Mouse (Mus musculus): ENCODE measurements around the gene Pitpnb. TPM values are rescaled to one million over a fixed set of nuclear protein-coding genes. Genes with fewer than 3 reads are reported as not detected.

The Pitpnb gene
- polyA plus RNA-seq, 1 experiment from 2014 or later = 107 TPM

DNA sequence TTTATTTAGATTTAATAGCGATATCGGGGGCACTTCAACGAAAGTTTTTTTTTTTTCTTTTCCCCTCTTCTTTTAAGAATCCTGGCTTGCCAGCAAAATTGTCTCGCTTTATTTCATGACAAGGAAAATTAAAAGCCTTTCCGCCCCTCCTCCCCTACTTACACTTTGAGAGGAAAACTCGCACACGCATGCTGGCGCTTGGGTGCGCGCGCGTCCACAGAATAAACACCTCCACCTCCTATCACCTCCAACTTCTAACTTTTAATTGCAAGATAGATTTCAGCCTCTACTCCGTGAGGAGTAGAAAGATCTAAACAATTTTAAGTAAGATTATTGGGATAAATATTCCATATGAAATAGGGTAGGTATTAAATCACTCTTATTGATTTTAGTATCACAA lies 85.5 kb downstream of the Pitpnb start:
- Histone ChIP-seq H3K4me3 (replicated peaks; ENCODE audit: low read length) (peak overlapping the region; percentile 71), H3K9me3 (ENCODE audit: control insufficient read depth, low read length) (no peaks in the 10 kb centered on the region), H3K27ac (ENCODE audit: low read length) (peak overlapping the region; percentile 98), H3K9ac (replicated peaks; ENCODE audit: low read depth, low read length) (peak overlapping the region; percentile 89), H3K4me2 (ENCODE audit: low read length) (peak overlapping the region; percentile 68), H3K36me3 (ENCODE audit: control insufficient read depth, insufficient read depth) (peaks cover 5% of the 10 kb centered on the region), H3K27me3 (replicated peaks; ENCODE audit: control insufficient read depth, insufficient read depth, low read length) (no peaks in the 10 kb centered on the region), H3K4me1 (replicated peaks; ENCODE audit: control insufficient read depth, insufficient read depth, low read length) (peaks cover 30% of the 10 kb centered on the region)
- no peak for ATAC-seq
- under 1% methylated on average over 13 of the region's 13 CpGs for WGBS

DNA sequence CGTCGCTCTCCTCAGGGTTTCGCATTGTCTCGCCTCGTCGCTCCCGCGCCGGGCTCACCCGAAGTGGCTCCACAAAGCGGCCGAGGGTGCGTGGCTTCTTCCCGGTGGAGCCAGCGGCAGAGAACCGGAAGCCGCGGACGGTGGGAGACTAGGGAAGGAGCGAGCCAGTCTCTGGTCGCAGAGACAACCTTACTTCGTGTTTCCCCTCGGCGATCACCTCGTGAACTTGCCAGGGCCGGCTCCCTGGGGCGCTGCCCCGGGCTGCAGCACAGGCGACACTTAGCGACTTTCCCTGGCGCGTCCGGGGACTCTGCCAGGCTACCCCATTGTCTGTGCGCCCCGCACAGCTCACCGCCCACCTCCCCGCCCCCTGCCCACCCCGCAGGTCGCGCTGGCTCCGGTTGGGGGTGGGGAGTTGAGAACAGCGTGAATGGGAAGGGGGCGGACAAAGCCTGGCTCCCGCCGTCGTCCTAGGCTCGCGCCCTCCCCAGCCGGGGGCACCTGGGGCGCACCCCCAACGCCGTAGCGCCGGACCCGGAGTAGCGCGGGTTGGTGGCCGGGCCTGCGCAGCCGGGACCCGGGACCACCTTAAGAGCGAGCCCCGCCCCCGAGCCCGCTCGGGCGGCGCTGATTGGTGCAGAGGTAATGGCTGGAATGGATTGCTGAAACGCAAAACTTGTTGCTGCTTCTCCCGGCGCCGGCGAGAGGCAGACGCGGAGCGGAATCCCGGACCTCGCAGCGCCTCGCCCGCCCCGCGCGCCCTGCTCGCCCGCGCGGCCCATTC lies 86.2 kb downstream of the Pitpnb start, which contains the start of gene Mn1:
Gene Mn1 (plus strand): TSS at position 772 of the 784 bp plus-strand sequence.
- Histone ChIP-seq H3K9ac (replicated peaks; ENCODE audit: low read depth, low read length) (peak within 1 kb of the TSS; percentile 89), H3K9me3 (ENCODE audit: control insufficient read depth, low read length) (no peaks in the 10 kb centered on the region), H3K4me2 (ENCODE audit: low read length) (peak within 1 kb of the TSS; percentile 68), H3K4me3 (replicated peaks; ENCODE audit: low read length) (peak within 1 kb of the TSS; percentile 71), H3K27me3 (replicated peaks; ENCODE audit: control insufficient read depth, insufficient read depth, low read length) (no peaks in the 10 kb centered on the region), H3K4me1 (replicated peaks; ENCODE audit: control insufficient read depth, insufficient read depth, low read length) (peaks cover 30% of the 10 kb centered on the region), H3K27ac (ENCODE audit: low read length) (peak within 1 kb of the TSS; percentile 98), H3K36me3 (ENCODE audit: control insufficient read depth, insufficient read depth) (peaks cover 7% of the 10 kb centered on the region)
- ATAC-seq = peak; percentile 94
- WGBS = under 1% methylated on average over 86 of the region's 88 CpGs

GRCm38 (mm10) chr5:111417378-111418131 lies 87.0 kb downstream of the Pitpnb start:
- Histone ChIP-seq H3K36me3 (ENCODE audit: control insufficient read depth, insufficient read depth) (peaks cover 9% of the 10 kb centered on the region), H3K27ac (ENCODE audit: low read length) (peak overlapping the region; percentile 98), H3K27me3 (replicated peaks; ENCODE audit: control insufficient read depth, insufficient read depth, low read length) (no peaks in the 10 kb centered on the region), H3K4me1 (replicated peaks; ENCODE audit: control insufficient read depth, insufficient read depth, low read length) (peaks cover 35% of the 10 kb centered on the region), H3K4me2 (ENCODE audit: low read length) (peak overlapping the region; percentile 68), H3K9ac (replicated peaks; ENCODE audit: low read depth, low read length) (peak overlapping the region; percentile 89), H3K9me3 (ENCODE audit: control insufficient read depth, low read length) (no peaks in the 10 kb centered on the region), H3K4me3 (replicated peaks; ENCODE audit: low read length) (peak overlapping the region; percentile 71)
- peak; percentile 1; the same call in 1 of the 2 replicates for ATAC-seq
- WGBS = 0% methylated on average over 80 of the region's 105 CpGs

DNA sequence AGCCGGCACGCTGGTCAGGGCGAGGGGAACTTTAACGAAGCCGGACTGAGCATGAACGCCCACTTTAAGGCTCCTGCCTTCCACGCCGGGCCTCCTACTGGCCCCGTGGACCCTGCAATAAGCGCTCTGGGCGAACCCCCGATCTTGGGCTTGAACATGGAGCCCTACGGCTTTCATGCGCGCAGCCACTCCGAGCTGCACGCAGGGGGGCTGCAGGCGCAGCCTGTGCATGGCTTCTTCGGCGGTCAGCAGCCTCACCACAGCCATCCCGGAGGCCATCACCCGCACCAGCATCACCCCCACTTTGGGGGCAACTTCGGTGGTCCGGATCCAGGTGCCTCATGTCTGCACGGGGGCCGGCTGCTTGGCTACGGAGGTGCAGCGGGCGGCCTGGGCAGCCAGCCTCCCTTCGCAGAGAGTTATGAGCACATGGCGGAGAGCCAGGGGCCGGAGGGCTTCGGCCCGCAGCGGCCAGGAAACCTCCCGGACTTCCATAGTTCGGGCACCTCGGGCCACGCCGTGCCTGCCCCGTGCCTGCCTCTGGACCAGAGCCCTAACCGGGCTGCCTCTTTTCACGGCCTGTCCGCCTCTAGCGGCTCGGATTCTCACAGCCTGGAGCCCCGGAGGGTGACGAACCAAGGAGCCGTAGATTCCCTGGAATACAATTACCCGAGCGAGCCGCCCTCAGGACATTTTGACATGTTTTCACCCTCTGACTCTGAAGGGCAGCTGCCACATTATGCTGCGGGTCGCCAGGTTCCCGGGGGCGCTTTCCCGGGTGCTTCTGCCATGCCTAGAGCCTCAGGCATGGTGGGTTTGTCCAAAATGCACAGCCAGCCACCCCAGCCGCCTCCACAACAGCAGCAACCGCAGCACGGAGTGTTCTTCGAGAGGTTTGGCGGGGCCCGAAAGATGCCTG lies 87.9 kb downstream of the Pitpnb start:
- Histone ChIP-seq H3K9ac (replicated peaks; ENCODE audit: low read depth, low read length) (peak overlapping the region; percentile 89), H3K36me3 (ENCODE audit: control insufficient read depth, insufficient read depth) (peaks cover 9% of the 10 kb centered on the region), H3K27me3 (replicated peaks; ENCODE audit: control insufficient read depth, insufficient read depth, low read length) (no peaks in the 10 kb centered on the region), H3K9me3 (ENCODE audit: control insufficient read depth, low read length) (no peaks in the 10 kb centered on the region), H3K4me1 (replicated peaks; ENCODE audit: control insufficient read depth, insufficient read depth, low read length) (peaks cover 35% of the 10 kb centered on the region), H3K27ac (ENCODE audit: low read length) (peak overlapping the region; percentile 98), H3K4me2 (ENCODE audit: low read length) (peak overlapping the region; percentile 68), H3K4me3 (replicated peaks; ENCODE audit: low read length) (peak overlapping the region; percentile 71)
- ATAC-seq = no peak
- WGBS = under 1% methylated on average over 63 of the region's 63 CpGs

- no peaks in the 10 kb centered on the region for H3K9me3 ChIP-seq (ENCODE audit: control insufficient read depth, low read length)
- H3K36me3 ChIP-seq (ENCODE audit: control insufficient read depth, insufficient read depth) = peaks cover 9% of the 10 kb centered on the region
- H3K27me3 ChIP-seq (replicated peaks; ENCODE audit: control insufficient read depth, insufficient read depth, low read length) = no peaks in the 10 kb centered on the region
- peak overlapping the region; percentile 89 for H3K9ac ChIP-seq (replicated peaks; ENCODE audit: low read depth, low read length)
- WGBS = 2% methylated on average over 42 of the region's 42 CpGs
- no peak for ATAC-seq
- peaks cover 29% of the 10 kb centered on the region for H3K4me1 ChIP-seq (replicated peaks; ENCODE audit: control insufficient read depth, insufficient read depth, low read length)
- H3K27ac ChIP-seq (ENCODE audit: low read length) = peak overlapping the region; percentile 98
- H3K4me2 ChIP-seq (ENCODE audit: low read length) = peak overlapping the region; percentile 68
- H3K4me3 ChIP-seq (replicated peaks; ENCODE audit: low read length) = peak overlapping the region; percentile 71
These were observed 88.7 kb downstream of the Pitpnb start for GRCm38 (mm10) chr5:111419121-111419881.

GRCm38 (mm10) chr5:111420011-111420691 lies 89.6 kb downstream of the Pitpnb start:
- ATAC-seq = no peak
- H3K9ac ChIP-seq (replicated peaks; ENCODE audit: low read depth, low read length) = peak overlapping the region; percentile 89
- H3K4me2 ChIP-seq (ENCODE audit: low read length) = peak overlapping the region; percentile 68
- under 1% methylated on average over 53 of the region's 56 CpGs for WGBS
- H3K4me3 ChIP-seq (replicated peaks; ENCODE audit: low read length) = peak overlapping the region; percentile 71
- peak overlapping the region; percentile 98 for H3K27ac ChIP-seq (ENCODE audit: low read length)
- H3K36me3 ChIP-seq (ENCODE audit: control insufficient read depth, insufficient read depth) = peaks cover 9% of the 10 kb centered on the region
- no peaks in the 10 kb centered on the region for H3K9me3 ChIP-seq (ENCODE audit: control insufficient read depth, low read length)
- H3K27me3 ChIP-seq (replicated peaks; ENCODE audit: control insufficient read depth, insufficient read depth, low read length) = no peaks in the 10 kb centered on the region
- H3K4me1 ChIP-seq (replicated peaks; ENCODE audit: control insufficient read depth, insufficient read depth, low read length) = peaks cover 27% of the 10 kb centered on the region

GRCm38 (mm10) chr5:111420896-111421295 lies 90.3 kb downstream of the Pitpnb start:
- Histone ChIP-seq H3K4me3 (replicated peaks; ENCODE audit: low read length) (peak overlapping the region; percentile 71), H3K9ac (replicated peaks; ENCODE audit: low read depth, low read length) (peak overlapping the region; percentile 89), H3K4me1 (replicated peaks; ENCODE audit: control insufficient read depth, insufficient read depth, low read length) (peaks cover 28% of the 10 kb centered on the region), H3K4me2 (ENCODE audit: low read length) (peak overlapping the region; percentile 68), H3K9me3 (ENCODE audit: control insufficient read depth, low read length) (no peaks in the 10 kb centered on the region), H3K36me3 (ENCODE audit: control insufficient read depth, insufficient read depth) (peaks cover 9% of the 10 kb centered on the region), H3K27me3 (replicated peaks; ENCODE audit: control insufficient read depth, insufficient read depth, low read length) (no peaks in the 10 kb centered on the region), H3K27ac (ENCODE audit: low read length) (peak overlapping the region; percentile 98)
- WGBS = 15% methylated on average over 22 of the region's 22 CpGs
- ATAC-seq = no peak

- H3K4me1 ChIP-seq (replicated peaks; ENCODE audit: control insufficient read depth, insufficient read depth, low read length) = peaks cover 33% of the 10 kb centered on the region
- no peaks in the 10 kb centered on the region for H3K27me3 ChIP-seq (replicated peaks; ENCODE audit: control insufficient read depth, insufficient read depth, low read length)
- H3K9ac ChIP-seq (replicated peaks; ENCODE audit: low read depth, low read length) = peak overlapping the region; percentile 89
- no peaks in the 10 kb centered on the region for H3K9me3 ChIP-seq (ENCODE audit: control insufficient read depth, low read length)
- H3K36me3 ChIP-seq (ENCODE audit: control insufficient read depth, insufficient read depth) = peaks cover 9% of the 10 kb centered on the region
- H3K27ac ChIP-seq (ENCODE audit: low read length) = peak overlapping the region; percentile 98
- H3K4me2 ChIP-seq (ENCODE audit: low read length) = peak overlapping the region; percentile 68
- WGBS = 34% methylated on average over 15 of the region's 15 CpGs
- peak overlapping the region; percentile 71 for H3K4me3 ChIP-seq (replicated peaks; ENCODE audit: low read length)
- no peak for ATAC-seq
These were observed 90.9 kb downstream of the Pitpnb start for GRCm38 (mm10) chr5:111421424-111421823.
